Mouse (Mus musculus) v-Abl transformed pro-B cells (cell line): Measurements from ENCODE around the gene Tfrc.

ENCODE experiments used
- in situ Hi-C, 2 experiments: fragments of 400-800 bp; cut with MboI; formaldehyde crosslinking; loops; one replicate each; pipeline ENCODE4 v1.15.1; 2025; ENCODE audit not compliant: unreplicated experiment in 2 of 2

Gene Tfrc

GRCm38 (mm10) chr16:32666671-32667551, 58.2 kb downstream of the Tfrc start:
- in situ Hi-C loops = no loop called here

- in situ Hi-C loops = no loop called here
Measured at GRCm38 (mm10) chr16:32667552-32667872, 58.8 kb downstream of the Tfrc start.

GRCm38 (mm10) chr16:32668030-32668429, 59.3 kb downstream of the Tfrc start:
- in situ Hi-C loops = no loop called here

- in situ Hi-C loops = no loop called here
Measured at GRCm38 (mm10) chr16:32668472-32668871, 59.8 kb downstream of the Tfrc start.

GRCm38 (mm10) chr16:32669243-32669642, 60.5 kb downstream of the Tfrc start:
- in situ Hi-C loops = no loop called here

GRCm38 (mm10) chr16:32670354-32671124, 61.8 kb downstream of the Tfrc start:
- in situ Hi-C loops = loop anchor here in 1 of 2 experiments (5.0 kb wide), 1 partner anchor 38 kb away; no protein-coding TSS in a partner anchor

- in situ Hi-C loops = loop anchor here in 1 of 2 experiments (5.0 kb wide), 1 partner anchor 39 kb away; no protein-coding TSS in a partner anchor
Measured at GRCm38 (mm10) chr16:32671206-32671887, 62.6 kb downstream of the Tfrc start.

- in situ Hi-C loops = loop anchor here in 1 of 2 experiments (5.0 kb wide), 1 partner anchor 40 kb away; no protein-coding TSS in a partner anchor
Measured at GRCm38 (mm10) chr16:32672250-32672649, 63.5 kb downstream of the Tfrc start.

- in situ Hi-C loops = loop anchor here in 1 of 2 experiments (5.0 kb wide), 1 partner anchor 41 kb away; no protein-coding TSS in a partner anchor
Measured at GRCm38 (mm10) chr16:32672861-32673560, 64.3 kb downstream of the Tfrc start.

- in situ Hi-C loops = loop anchor here in 1 of 2 experiments (5.0 kb wide), 1 partner anchor 42 kb away; no protein-coding TSS in a partner anchor
Measured at GRCm38 (mm10) chr16:32674121-32674740, 65.5 kb downstream of the Tfrc start.

- in situ Hi-C loops = no loop called here
Measured at GRCm38 (mm10) chr16:32677040-32677700, 68.5 kb downstream of the Tfrc start.

- in situ Hi-C loops = no loop called here
Measured at GRCm38 (mm10) chr16:32677903-32678302, 69.2 kb downstream of the Tfrc start.

- in situ Hi-C loops = no loop called here
Measured at GRCm38 (mm10) chr16:32678812-32679211, 70.1 kb downstream of the Tfrc start.

GRCm38 (mm10) chr16:32679976-32680375, 71.3 kb downstream of the Tfrc start:
- in situ Hi-C loops = loop anchor here in 1 of 2 experiments (5.0 kb wide), 1 partner anchor 173 kb away; no protein-coding TSS in a partner anchor

- in situ Hi-C loops = loop anchor here in 1 of 2 experiments (5.0 kb wide), 1 partner anchor 174 kb away; no protein-coding TSS in a partner anchor
Measured at GRCm38 (mm10) chr16:32680806-32681205, 72.1 kb downstream of the Tfrc start.

- in situ Hi-C loops = loop anchor here in 1 of 2 experiments (5.0 kb wide), 1 partner anchor 175 kb away; no protein-coding TSS in a partner anchor
Measured at GRCm38 (mm10) chr16:32682194-32682593, 73.5 kb downstream of the Tfrc start.
